Mouse (Mus musculus) left cerebral cortex, adult 11 months (tissue): ENCODE results near the gene Tex2.
A peak's percentile ranks its signal among the peaks of the same experiment; 100 is the strongest.
"Not testable (repeated sequence)": the region's sequence is repeated elsewhere in the genome, so short reads cannot be mapped to it uniquely, and the experiment has no call there.

Experiments
- DNase-seq: peaks from one replicate; pipeline ENCODE4 v3.0.0; 2022; ENCODE audit warnings: low spot score

Gene Tex2

GRCm38 (mm10) chr11:106612961-106613637, at the start of gene Tex2:
TSS of gene Tex2 (minus strand) at chr11:106613423.
- peak; percentile 95 for DNase-seq

GRCm38 (mm10) chr11:106662634-106663407, 49.6 kb upstream of the Tex2 start:
- no peak for DNase-seq

DNA sequence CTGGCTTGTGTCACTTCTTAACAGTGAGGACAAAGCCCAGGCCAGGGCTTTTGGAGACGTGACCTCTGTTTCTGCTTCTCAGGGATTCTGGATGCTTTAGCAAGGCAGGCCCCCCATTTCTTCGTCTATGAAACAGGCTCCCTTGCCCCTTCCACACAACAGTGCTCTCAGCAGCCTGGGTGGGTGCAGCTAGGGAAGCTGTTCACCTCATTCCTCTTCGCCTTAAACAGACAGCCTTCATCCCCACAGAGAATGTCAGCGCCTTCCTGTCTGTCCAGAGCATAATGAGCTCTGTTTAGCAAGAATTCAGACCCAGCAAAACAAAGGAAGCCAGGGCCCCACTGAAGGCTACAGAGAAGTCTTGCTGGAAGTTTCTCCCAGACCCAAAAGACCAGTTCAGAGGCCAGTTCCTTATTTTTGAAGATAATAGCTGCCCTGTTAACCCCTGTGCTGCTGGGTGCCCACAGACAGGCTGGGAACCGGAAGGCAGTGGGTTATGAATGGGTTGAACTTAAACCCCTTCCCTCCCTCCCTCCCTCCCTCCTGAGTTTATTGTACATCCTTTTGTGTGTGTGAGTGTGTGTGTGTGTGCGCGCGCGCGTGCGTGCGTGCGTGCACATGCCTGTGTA, 47.3 kb upstream of the Tex2 start:
- DNase-seq, result no peak

DNA sequence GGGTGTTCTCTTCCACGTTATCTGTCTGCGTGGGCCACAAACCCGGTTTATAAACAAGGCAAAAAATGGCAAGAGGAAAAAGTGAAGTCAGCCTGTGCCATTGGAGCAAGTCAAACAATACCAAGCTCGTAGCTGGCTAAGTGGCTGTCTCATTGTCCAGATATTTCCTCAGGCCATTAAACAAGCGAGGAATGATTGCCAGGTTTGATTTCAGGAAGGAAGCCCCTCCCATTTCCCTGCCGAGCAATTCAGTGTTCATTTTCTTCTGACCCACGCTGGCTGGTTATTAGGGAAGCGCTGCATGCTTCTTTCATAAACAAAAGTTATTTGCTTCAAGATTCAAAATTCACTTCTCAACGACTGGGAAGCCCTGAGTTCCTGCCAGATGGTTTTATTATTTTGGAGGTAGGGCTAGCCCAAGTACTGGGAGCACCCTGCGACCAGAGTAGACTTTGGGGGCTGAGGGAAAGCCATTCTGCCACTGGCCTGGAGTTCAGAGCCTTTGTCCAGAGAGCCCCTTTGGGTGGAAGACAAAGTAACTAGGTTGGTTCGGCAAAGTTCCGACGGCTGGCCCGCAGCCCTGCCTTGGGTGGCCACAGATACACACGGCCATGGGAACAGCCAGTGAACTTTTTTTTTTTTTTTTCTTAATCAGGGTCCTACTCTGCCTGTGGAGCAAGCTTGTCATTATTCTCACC, 46.5 kb upstream of the Tex2 start:
- no peak for DNase-seq

DNA sequence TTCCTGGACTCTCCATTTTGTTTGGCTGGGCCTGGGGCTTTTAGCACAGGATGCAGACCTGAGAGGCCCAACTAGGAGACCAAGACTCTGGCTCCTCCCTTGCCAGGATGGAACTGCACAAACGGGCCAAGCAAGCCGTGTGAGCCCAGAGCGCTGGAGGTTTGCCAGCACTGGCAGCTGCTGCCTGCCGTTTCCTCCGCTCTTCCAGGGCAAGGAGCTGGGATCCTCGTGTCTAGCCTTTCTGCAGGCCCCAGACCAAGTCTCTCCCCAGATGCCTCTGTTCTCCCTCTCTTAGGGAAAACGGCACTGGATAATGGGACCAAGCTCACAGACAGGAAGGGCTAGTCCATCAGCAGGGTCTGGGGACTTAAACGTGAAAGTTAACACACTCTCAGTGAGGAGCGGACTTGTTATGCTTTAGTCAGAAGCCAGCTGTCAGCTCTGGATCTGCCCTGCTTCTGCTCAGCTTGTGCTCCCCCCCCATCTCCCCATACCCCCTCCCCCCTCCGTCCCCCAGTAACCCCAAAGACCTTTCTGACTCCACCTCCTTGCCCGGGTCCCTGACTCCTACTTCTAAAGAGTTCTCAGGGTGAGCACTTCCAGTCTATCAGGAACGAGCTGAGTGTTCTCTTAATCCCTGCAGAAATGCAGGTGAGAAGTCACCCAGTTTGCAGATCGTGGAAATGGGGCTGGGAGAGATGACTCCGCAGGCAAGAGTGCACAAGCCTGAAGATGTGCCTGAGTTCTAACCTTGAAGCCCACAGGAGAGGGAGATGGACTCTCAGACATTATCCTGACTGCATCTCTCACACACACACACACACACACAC, 45.0 kb upstream of the Tex2 start:
- peak; percentile 59 for DNase-seq

DNA sequence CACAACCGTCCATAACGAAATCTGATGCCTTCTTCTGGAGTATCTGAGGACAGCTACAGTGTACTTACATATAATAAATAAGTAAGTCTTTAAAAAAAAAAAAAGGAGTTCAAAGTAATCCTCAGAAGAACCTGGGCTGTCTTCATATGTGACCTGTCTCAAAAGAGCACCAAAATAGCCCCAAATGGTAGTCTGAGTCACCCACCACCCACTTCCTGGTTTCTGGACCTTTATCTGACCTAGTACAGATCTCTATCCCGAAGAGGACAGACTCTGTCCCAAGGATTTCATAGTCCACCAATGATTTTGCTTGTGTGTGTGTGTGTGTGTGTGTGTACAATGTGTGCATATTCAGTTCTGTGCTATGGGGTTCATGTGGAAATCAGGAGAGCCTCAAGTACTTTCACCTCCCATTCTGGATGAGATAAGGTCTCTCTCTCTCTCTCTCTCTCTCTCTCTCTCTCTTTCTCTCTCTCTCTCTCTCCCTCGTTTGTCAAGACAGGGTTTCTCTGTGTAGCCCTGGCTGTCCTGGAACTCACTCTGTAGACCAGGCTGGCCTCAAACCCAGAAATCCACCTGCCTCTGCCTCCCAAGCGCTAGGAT, 43.8 kb upstream of the Tex2 start:
- DNase-seq, result not testable (repeated sequence)

DNA sequence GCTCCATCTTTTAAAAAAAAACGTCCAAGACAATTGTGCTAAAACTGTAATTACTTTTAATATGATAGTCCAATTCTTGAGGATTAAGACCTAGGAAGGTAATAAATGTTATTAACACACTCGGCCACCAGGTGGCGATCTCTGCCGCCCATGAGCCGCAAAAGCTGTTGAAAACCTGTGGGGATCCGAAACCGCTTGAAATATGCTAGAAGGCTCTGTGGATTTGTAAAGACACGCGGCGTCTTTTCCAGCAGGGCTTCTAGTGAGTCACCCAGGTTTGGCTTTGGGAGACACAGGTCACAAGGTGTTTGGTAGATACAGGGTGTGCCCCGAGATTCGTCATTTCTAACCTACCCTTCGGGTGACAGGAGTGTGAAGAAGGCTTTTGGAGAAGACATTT, 35.1 kb upstream of the Tex2 start:
- no peak for DNase-seq

DNA sequence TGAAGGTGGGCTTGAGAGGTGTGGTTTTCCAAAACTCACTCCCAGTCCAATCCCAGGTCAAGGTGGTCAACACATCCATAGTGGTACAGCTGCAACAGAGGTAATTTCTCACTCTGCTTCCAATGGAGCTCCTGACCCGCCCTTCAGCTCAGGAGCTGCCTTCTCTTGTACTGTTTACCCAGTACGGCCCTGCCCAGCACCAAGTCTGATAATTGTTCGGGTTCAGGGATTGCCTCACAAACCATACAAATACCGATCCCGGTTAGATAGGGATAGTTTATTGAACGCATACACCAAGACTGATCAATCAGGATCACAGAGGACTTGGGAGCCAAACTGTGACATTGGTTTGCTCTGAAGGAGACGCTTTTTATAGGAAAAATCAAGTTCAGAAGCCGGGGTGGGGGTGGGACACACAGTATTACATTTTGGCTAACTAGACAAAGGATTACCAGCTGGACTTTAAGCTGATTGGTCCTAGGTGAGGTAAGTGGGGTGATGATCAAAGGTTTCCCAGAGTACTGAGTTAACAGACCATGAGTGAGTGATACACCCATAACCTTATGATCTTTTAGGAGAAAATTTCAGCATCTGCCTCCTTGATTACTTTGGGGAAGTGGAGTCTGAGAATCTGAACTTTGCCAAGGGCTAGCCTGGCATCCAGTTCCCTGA, 29.9 kb upstream of the Tex2 start:
- no peak for DNase-seq

- DNase-seq, result no peak
Observed at GRCm38 (mm10) chr11:106641580-106641979, 28.4 kb upstream of the Tex2 start.

- no peak for DNase-seq
Observed at GRCm38 (mm10) chr11:106640059-106640458, 26.8 kb upstream of the Tex2 start.

DNA sequence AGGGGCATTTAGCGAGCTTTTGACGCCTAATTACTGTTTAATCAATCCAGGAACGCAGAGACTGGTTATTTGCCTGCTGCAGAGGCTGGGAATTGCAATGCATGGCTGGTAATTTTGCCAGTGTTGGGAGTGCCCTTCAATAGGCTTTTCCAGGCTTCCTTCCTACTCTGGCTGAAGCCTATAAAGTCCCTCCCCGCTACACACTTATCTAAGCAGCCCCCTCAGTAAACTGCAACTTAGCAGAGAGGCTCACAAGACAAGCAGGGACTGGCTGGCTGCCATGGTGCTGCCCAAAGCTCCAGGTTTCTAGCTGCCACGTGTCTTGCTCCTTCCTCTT, 26.1 kb upstream of the Tex2 start:
- DNase-seq, result no peak

- no peak for DNase-seq
Observed at GRCm38 (mm10) chr11:106638551-106639355, 25.5 kb upstream of the Tex2 start.

DNA sequence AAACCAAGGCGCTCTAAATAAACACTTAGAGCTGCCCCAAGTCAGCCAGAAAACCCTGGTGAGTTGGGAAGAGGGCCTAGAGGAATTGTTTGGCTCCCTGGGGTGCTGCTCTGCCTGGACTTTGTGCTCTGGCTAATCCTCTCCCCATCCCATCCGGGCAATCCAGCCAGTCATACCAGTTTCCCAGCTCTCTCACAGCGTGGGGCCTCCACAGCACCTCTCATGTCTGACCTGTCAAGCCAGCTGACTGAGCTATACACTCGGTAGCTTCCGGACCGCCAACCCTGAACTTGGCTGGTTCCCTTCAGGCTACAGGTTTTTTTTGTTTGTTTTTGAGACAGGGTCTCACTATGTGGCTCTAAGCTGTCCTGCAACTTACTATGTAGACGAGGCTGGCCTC, 24.5 kb upstream of the Tex2 start:
- no peak for DNase-seq

DNA sequence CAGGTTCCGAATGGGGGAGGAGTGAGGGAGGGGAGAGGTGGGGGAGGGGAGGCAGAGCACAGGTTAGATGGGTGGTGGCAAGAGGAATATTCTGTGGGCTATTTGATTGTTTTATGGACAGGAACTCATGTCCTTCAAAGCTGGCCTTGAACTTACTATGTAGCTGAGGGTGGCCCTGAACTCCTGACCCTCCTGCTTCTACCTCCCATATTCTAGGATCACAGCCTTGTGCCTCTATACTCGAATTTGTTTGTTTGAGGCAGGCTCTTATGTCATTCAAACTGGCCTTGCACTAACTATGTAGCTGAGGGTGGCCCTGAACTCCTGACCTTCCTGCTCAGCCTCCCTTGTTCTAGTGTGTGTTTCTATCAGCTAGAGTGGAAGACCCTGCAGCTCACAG, 22.7 kb upstream of the Tex2 start:
- no peak for DNase-seq

- not testable (repeated sequence) for DNase-seq
Observed at GRCm38 (mm10) chr11:106634175-106634574, 21.0 kb upstream of the Tex2 start.

DNA sequence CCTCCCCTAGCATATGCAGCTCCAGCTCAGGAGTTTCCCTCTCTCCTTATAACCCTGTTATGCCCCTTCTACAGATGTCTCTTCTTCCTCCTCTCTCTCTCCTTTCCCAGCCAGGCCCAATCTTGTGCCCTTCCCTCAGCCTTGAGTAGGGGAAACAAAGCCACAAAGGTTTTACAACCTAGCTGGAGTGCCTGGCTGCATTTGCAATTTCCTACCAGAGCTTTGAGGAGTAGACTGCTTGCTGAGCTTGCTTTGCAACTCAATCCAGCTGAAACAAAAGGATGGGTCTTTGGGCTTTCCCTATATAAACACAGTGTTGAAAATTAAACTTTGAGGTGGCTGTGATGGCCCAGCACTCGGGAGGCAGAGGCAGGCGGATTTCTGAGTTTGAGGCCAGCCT, 20.2 kb upstream of the Tex2 start:
- no peak for DNase-seq

DNA sequence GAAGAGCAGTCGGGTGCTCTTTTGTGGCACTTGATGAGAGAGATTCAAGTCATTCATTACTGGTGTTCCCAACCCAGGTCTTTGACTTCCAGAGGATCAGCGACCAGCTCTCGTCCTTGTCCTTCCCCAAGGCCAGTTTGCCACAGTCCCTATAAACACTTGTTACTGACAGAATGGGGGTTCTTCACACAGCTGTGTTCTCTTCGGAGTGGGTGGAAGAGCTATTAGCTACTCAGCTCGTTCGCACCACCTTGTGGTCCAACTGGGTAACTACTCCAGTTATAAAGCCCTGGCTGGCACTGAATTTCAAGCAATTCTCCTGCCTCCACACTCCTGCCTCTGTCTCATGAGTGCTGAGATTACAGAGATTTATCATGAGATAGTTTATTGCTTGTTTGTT, 14.5 kb upstream of the Tex2 start:
- no peak for DNase-seq

- DNase-seq, result no peak
Observed at GRCm38 (mm10) chr11:106625577-106625976, 12.4 kb upstream of the Tex2 start.

DNA sequence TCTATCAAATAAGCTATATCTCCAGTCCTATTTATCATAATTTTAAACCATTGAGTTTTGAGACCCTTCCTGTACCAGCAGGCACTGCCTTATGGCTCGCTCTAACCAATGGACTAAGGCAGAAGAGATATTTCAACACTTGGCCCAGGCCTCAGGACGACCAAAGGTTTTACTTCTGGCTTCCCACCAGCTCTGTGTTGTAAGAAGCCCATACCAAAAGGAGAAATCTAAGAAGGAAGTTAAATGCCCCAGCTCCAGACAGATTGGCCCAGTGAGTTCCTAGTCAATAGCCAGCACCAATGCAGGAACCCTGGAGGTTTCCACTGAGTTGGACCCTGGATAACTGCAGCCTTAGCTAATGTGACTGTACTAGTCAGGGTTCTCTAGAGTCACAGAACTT, 10.4 kb upstream of the Tex2 start:
- DNase-seq, result no peak

GRCm38 (mm10) chr11:106622056-106622455, 8.8 kb upstream of the Tex2 start:
- DNase-seq, result no peak
